Mouse (Mus musculus): ENCODE measurements around the gene Il10. TPM values are rescaled to one million over a fixed set of nuclear protein-coding genes. Genes with fewer than 3 reads are reported as not detected.

Gene Il10
- polyA plus RNA-seq, 1 experiment = not detected

DNA sequence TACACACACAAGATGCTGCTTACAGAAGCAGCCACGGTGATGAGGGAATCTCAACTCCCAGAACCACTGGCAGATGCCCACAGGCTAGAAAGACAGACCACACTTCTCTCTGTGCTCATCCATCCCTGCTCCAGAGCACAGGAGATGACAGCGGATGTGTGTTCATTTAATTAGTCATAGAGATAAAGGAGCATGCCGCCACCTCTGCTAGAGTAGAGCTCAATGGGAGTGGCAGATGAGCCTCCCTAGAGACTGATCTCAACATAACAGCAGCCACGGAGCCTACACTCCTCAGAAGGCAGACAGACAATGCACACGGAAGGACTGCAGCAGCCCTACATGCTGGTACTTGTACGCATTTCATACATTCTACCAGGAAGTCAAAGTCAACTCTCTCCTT, 44.6 kb downstream of the Il10 start:
- Histone ChIP-seq H3K27me3 (ENCODE audit: control insufficient read depth, insufficient read depth, low read length) (no peaks in the 10 kb centered on the region), H3K27ac (ENCODE audit: control insufficient read depth, insufficient read depth, low read depth, low read length) (no peak overlapping the region), H3K36me3 (ENCODE audit: control insufficient read depth, insufficient read depth, low read length) (no peaks in the 10 kb centered on the region), H3K4me1 (ENCODE audit: control insufficient read depth, insufficient read depth, low read length) (peaks cover 3% of the 10 kb centered on the region; the same call in 1 of the 2 replicates), H3K4me3 (ENCODE audit: control insufficient read depth, low read depth, low read length) (no peak overlapping the region)
- TF ChIP-seq CTCF (IDR thresholded peaks at IDR 0.05; ENCODE audit: control insufficient read depth, insufficient read depth, insufficient replicate concordance, low read depth, low read length) (no peak), POLR2A (IDR thresholded peaks at IDR 0.05; ENCODE audit: control insufficient read depth, low read depth, low read length) (no peak)

DNA sequence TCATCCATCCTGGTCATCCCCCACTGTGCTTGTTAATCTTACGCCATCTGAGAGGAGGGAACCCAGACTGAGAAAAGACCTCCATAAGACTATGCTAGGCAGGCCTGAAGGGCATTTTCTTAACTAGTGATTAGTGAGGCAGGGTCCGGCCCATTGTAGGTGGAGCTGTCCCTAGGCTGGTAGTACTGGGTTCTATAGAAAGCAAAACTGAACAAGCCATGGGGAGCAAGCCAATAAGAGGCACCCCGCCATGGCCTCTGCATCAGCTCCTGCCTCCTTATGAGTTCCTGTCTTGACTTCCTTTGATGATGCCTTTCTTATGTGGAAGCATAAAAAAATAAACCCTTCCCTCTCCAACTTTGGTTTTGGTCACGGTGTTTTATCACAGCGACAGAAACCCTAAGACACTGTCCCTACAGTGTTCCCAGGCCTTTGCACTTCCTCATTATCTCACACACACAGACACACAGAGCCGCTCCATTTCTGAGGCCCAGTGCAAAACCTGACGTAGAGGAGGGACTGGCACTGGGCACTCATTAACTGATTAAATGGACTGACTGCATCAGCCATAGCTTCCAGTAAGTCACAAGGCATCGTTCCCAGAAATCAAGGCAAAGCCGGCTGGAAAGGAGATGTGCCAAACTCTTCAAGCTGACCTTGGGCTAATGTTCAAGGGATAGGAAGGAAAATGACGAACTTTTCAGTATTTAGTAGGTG, 48.5 kb downstream of the Il10 start:
- H3K4me3 ChIP-seq (ENCODE audit: control insufficient read depth, low read depth, low read length) = no peak overlapping the region
- no peaks in the 10 kb centered on the region for H3K27me3 ChIP-seq (ENCODE audit: control insufficient read depth, insufficient read depth, low read length)
- no peaks in the 10 kb centered on the region; the same call in 1 of the 2 replicates for H3K4me1 ChIP-seq (ENCODE audit: control insufficient read depth, insufficient read depth, low read length)
- no peaks in the 10 kb centered on the region for H3K36me3 ChIP-seq (ENCODE audit: control insufficient read depth, insufficient read depth, low read length)
- TF ChIP-seq CTCF (IDR thresholded peaks at IDR 0.05; ENCODE audit: control insufficient read depth, insufficient read depth, insufficient replicate concordance, low read depth, low read length) (no peak), POLR2A (IDR thresholded peaks at IDR 0.05; ENCODE audit: control insufficient read depth, low read depth, low read length) (no peak)
- H3K27ac ChIP-seq (ENCODE audit: control insufficient read depth, insufficient read depth, low read depth, low read length) = no peak overlapping the region

DNA sequence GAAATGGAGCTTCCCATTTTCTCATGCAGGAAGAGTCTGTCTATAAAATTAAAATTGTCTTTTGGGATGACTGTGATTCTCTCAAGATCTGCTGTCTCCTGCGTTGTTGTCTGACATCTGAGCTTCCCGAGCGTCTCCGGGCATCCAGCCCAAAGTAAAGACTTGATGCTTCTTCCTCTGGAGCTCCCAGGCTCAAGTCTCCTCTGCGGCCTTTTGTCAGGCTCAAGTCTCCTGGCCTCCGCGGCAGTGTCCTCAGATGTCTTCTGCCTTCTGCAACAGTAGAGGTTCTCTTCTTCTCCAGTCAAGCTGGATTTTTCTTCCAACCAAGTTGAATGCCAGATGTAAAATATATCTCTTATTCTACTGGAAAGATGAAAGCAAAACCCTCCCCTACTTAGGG, 49.4 kb downstream of the Il10 start:
- Histone ChIP-seq H3K4me1 (ENCODE audit: control insufficient read depth, insufficient read depth, low read length) (peaks cover under 1% of the 10 kb centered on the region; the same call in 1 of the 2 replicates), H3K27me3 (ENCODE audit: control insufficient read depth, insufficient read depth, low read length) (no peaks in the 10 kb centered on the region), H3K4me3 (ENCODE audit: control insufficient read depth, low read depth, low read length) (no peak overlapping the region), H3K27ac (ENCODE audit: control insufficient read depth, insufficient read depth, low read depth, low read length) (no peak overlapping the region), H3K36me3 (ENCODE audit: control insufficient read depth, insufficient read depth, low read length) (no peaks in the 10 kb centered on the region)
- TF ChIP-seq CTCF (IDR thresholded peaks at IDR 0.05; ENCODE audit: control insufficient read depth, insufficient read depth, insufficient replicate concordance, low read depth, low read length) = no peak
- no peak for TF ChIP-seq POLR2A (IDR thresholded peaks at IDR 0.05; ENCODE audit: control insufficient read depth, low read depth, low read length)

DNA sequence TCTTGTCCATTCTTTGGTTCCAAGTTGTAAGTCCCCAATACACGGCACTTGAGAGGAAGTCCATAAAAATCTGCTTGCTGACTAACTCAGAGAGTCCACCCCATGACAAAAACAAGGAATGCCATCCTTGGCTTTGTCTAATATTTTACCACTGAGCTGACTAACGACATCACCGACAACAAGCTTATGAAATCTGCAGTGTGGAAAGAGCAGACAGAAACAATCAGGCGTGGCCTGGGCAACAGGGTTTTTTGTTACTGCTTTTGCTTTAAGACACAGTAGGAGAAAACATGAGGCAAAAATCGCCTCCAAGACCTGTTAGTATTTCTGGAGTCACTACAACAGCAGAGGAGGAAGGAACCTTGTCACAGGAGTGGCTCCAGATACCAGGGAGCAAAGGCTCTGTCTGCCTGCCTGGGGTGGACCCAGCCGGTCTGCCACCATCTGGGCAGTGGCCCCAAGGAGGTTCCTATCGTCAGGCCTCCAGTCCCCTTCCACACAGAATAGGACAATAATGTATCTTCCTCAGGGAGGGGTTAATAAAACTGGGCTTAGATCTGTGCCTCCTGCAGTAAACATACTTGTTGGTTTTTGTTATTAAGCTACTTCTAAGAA, 52.8 kb downstream of the Il10 start:
- TF ChIP-seq POLR2A (IDR thresholded peaks at IDR 0.05; ENCODE audit: control insufficient read depth, low read depth, low read length) (no peak), CTCF (IDR thresholded peaks at IDR 0.05; ENCODE audit: control insufficient read depth, insufficient read depth, insufficient replicate concordance, low read depth, low read length) (no peak)
- H3K4me1 ChIP-seq (ENCODE audit: control insufficient read depth, insufficient read depth, low read length) = peaks cover 2% of the 10 kb centered on the region; the same call in 1 of the 2 replicates

DNA sequence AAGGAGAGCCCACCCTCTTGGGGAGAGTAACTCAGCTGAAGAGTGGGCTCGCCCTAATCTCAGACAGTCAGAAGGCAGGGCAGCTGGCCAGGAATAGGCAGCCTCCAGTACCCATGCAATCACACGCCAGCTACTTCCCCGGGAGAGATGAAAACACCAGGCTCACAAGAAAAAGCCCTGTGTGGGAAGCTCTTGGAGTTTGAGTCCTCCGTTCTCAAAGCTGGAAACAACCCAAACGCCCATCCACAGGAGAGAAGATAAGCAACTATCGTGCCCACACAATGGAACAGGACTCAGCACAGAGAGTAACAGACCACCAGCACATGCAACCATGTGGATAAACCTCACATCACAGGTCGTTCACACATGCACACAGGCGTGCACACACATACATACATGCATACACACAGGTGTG, 54.9 kb downstream of the Il10 start:
- Histone ChIP-seq H3K36me3 (ENCODE audit: control insufficient read depth, insufficient read depth, low read length) (no peaks in the 10 kb centered on the region), H3K27ac (ENCODE audit: control insufficient read depth, insufficient read depth, low read depth, low read length) (no peak overlapping the region), H3K4me3 (ENCODE audit: control insufficient read depth, low read depth, low read length) (no peak overlapping the region), H3K27me3 (ENCODE audit: control insufficient read depth, insufficient read depth, low read length) (no peaks in the 10 kb centered on the region), H3K4me1 (ENCODE audit: control insufficient read depth, insufficient read depth, low read length) (peaks cover 2% of the 10 kb centered on the region; the same call in 1 of the 2 replicates)
- TF ChIP-seq CTCF (IDR thresholded peaks at IDR 0.05; ENCODE audit: control insufficient read depth, insufficient read depth, insufficient replicate concordance, low read depth, low read length) (no peak), POLR2A (IDR thresholded peaks at IDR 0.05; ENCODE audit: control insufficient read depth, low read depth, low read length) (no peak)

More for the DNA sequence above, 52.8 kb downstream of the Il10 start:
- Histone ChIP-seq H3K27me3 (ENCODE audit: control insufficient read depth, insufficient read depth, low read length) (no peaks in the 10 kb centered on the region), H3K4me3 (ENCODE audit: control insufficient read depth, low read depth, low read length) (no peak overlapping the region), H3K36me3 (ENCODE audit: control insufficient read depth, insufficient read depth, low read length) (no peaks in the 10 kb centered on the region), H3K27ac (ENCODE audit: control insufficient read depth, insufficient read depth, low read depth, low read length) (no peak overlapping the region)

Other genes starting within 250 kb of the Il10 start
- 0.14 and 0.23 TPM in 2 replicates for gene Fcamr, start 218.9 kb upstream of the Il10 start, polyA plus RNA-seq (2012; rRNA removed)
- 0.17 and 0.36 TPM in 2 replicates for gene Pigr, start 193.2 kb upstream of the Il10 start, polyA plus RNA-seq (2012; rRNA removed)
- 18.7 and 29.0 TPM in 2 replicates for gene Fcmr, start 154.2 kb upstream of the Il10 start, polyA plus RNA-seq (2012; rRNA removed)
- not detected in 2 replicates for gene Il24, start 132.4 kb upstream of the Il10 start, polyA plus RNA-seq (2012; rRNA removed)
- not detected in 2 replicates for gene Il20, start 108.4 kb upstream of the Il10 start, polyA plus RNA-seq (2012; rRNA removed)
- gene Il19, start 79.7 kb upstream of the Il10 start, polyA plus RNA-seq (2012; rRNA removed) = not detected in 2 replicates
- 13.2 and 14.7 TPM in 2 replicates for gene Mapkapk2, start 78.0 kb downstream of the Il10 start, polyA plus RNA-seq (2012; rRNA removed)
- 102 and 113 TPM in 2 replicates for gene Dyrk3, start 118.5 kb downstream of the Il10 start, polyA plus RNA-seq (2012; rRNA removed)
- gene Eif2d, start 133.3 kb downstream of the Il10 start, polyA plus RNA-seq (2012; rRNA removed) = 18.1 and 18.4 TPM in 2 replicates
- gene Rassf5, start 225.4 kb downstream of the Il10 start, polyA plus RNA-seq (2012; rRNA removed) = 1.1 and 1.5 TPM in 2 replicates